Mouse (Mus musculus): Measurements from ENCODE around the gene Zfp710. TPM values are rescaled to one million over a fixed set of nuclear protein-coding genes. Genes with fewer than 3 reads are reported as not detected.
"Not testable (repeated sequence)": the region's sequence is repeated elsewhere in the genome, so short reads cannot be mapped to it uniquely, and the experiment has no call there.

Gene Zfp710
- polyA plus RNA-seq, 1 experiment, result 138 TPM

DNA sequence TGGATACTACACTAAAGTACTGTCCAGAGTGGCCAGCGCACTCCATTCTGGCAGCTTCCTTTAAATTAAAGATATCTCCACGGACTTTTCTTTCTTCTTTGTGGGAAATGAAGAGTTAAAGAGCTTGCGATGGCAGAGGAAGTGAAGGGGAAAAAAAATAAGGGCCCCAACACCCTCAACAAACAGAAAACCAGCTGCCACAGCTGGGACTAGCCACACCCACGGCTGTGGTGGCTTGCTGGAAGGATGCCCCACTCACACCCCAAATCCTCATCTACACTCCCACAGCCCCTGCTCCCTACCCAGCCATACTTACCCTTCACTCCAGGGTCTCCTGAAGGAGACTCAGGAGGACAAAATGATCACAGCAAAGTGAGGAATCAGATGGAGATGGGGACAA is 98.5 kb downstream of the Zfp710 start:
- TF ChIP-seq POLR2A (IDR thresholded peaks at IDR 0.05; ENCODE audit: borderline replicate concordance, low read depth, low read length), result no peak
- TF ChIP-seq CTCF (IDR thresholded peaks at IDR 0.05; ENCODE audit: low read depth, low read length), result no peak
- H3K27ac ChIP-seq (ENCODE audit: insufficient read depth, low read depth, low read length), result peak overlapping the region; percentile 26; the same call in 1 of the 2 replicates
- peaks cover 17% of the 10 kb centered on the region for H3K4me1 ChIP-seq (ENCODE audit: control insufficient read depth, insufficient read depth, low read length)
- no peak overlapping the region for H3K4me3 ChIP-seq (ENCODE audit: insufficient read depth, low read length)

DNA sequence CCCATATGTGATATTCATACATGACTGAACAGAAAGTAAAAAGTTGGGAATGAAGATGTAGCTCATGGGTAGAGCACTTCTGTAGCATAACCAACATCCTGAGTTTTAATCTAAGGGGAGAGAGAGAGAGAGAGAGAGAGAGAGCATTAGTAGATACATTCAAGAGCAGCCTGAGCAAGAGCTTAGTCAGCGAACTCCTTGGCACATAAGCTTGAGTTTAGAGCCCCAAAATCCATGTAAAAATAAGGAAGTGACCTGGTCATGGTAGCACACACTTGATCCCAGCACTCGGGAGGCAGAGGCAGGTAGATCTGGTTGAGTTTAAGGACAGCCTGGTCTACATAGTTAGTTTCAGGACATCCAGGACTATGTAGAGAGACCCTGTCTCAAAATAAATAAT is 99.1 kb downstream of the Zfp710 start:
- H3K4me3 ChIP-seq (ENCODE audit: insufficient read depth, low read length), result no peak overlapping the region
- peaks cover 17% of the 10 kb centered on the region for H3K4me1 ChIP-seq (ENCODE audit: control insufficient read depth, insufficient read depth, low read length)
- TF ChIP-seq CTCF (IDR thresholded peaks at IDR 0.05; ENCODE audit: low read depth, low read length) (no peak), POLR2A (IDR thresholded peaks at IDR 0.05; ENCODE audit: borderline replicate concordance, low read depth, low read length) (no peak)
- no peak overlapping the region for H3K27ac ChIP-seq (ENCODE audit: insufficient read depth, low read depth, low read length)

DNA sequence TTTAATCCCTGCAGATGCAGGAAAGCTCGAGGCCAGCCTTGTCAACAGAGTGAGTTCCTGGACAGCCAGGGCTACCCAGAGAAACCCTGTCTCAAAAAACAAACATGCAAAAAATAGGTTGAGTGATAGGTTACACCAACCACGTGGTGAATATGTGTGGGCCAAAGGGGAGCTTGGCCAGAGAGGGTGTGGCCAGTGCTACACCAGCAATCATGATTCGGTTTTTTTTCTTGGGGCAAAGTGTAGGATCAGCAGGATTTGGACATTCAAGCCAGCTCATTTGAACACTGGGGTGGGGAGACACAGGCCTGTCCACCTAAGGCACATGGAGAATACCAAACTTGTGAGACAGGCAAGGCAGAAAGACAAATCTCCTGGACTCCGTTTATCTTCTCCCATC is 104.7 kb downstream of the Zfp710 start:
- H3K4me1 ChIP-seq (ENCODE audit: control insufficient read depth, insufficient read depth, low read length), result peaks cover 13% of the 10 kb centered on the region
- H3K4me3 ChIP-seq (ENCODE audit: insufficient read depth, low read length), result no peak overlapping the region
- no peak for TF ChIP-seq CTCF (IDR thresholded peaks at IDR 0.05; ENCODE audit: low read depth, low read length)
- no peak for TF ChIP-seq POLR2A (IDR thresholded peaks at IDR 0.05; ENCODE audit: borderline replicate concordance, low read depth, low read length)
- H3K27ac ChIP-seq (ENCODE audit: insufficient read depth, low read depth, low read length), result no peak overlapping the region

DNA sequence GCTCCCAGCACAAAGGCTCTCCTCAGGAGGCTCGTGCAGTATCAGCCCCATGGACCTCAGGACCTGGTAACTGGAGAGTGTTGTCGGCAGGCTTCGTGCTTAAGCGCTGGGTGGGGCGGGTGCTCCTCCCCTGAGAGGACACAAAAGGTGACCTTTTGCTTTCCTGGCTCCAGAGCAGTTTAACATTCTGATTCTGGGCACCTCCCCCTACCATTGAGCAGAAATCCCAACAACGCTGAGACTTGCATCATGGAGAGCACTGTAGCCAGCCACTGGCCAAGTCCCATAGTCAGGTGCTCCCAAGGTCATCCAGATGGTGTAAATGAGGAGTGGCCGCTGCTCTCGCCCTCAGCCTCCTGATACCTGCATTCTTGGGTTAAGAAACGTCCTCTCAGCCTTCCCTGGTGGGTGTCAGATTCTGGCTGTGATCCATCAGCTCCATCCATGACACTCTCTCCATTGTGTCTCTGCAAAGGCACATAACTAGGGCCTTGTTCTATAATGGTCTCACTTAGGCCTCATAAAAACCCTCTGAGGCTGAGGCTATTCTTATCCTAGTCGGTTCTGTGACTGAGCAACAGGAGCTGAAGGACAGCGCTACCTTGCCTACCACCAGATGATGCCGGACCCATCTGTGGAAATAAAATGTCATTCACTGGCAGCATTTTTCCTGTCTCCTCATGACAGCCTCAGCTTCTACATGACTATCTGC is 105.9 kb downstream of the Zfp710 start:
- no peak for TF ChIP-seq POLR2A (IDR thresholded peaks at IDR 0.05; ENCODE audit: borderline replicate concordance, low read depth, low read length)
- no peak for TF ChIP-seq CTCF (IDR thresholded peaks at IDR 0.05; ENCODE audit: low read depth, low read length)
- Histone ChIP-seq H3K4me1 (ENCODE audit: control insufficient read depth, insufficient read depth, low read length) (peaks cover 13% of the 10 kb centered on the region), H3K27ac (ENCODE audit: insufficient read depth, low read depth, low read length) (no peak overlapping the region), H3K4me3 (ENCODE audit: insufficient read depth, low read length) (no peak overlapping the region)

DNA sequence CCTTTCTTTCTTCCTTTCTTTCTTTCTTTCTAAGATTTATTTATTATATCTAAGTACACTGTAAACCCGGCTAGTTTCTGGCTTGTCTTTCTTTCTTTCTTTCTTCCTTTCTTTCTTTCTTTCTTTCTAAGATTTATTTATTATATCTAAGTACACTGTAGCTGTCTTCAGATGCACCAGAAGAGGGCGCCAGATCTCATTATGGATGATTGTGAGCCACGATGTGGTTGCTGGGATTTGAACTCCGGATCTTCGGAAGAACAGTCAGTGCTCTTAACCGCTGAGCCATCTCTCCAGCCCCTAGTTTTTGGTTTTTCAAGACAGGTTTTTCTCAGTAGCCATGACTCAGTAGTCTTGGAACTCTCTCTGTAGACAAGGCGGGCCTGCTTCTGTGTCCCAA is 106.7 kb downstream of the Zfp710 start:
- peaks cover 11% of the 10 kb centered on the region for H3K4me1 ChIP-seq (ENCODE audit: control insufficient read depth, insufficient read depth, low read length)

DNA sequence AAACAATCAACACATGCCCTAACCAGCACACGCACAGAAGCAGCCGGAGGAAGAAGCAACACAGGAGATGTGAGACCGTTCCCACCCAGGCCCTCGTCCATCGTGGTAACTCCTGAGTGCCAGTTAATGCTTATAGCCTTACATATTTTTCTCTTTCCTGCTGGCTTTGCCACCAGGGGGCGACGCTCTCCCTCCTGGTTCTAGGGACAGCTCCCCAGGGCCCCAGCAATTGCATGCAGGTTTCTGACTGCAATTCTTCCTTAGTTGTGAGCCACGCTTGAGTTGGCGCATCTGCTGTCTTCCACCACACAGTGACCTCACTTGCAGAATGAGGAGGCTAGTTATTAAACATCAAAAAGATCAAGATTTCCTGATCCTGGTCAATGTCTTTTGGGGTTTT is 107.9 kb downstream of the Zfp710 start:
- Histone ChIP-seq H3K27ac (ENCODE audit: insufficient read depth, low read depth, low read length) (no peak overlapping the region), H3K4me1 (ENCODE audit: control insufficient read depth, insufficient read depth, low read length) (peaks cover 8% of the 10 kb centered on the region; the same call in 1 of the 2 replicates), H3K4me3 (ENCODE audit: insufficient read depth, low read length) (no peak overlapping the region)
- no peak for TF ChIP-seq POLR2A (IDR thresholded peaks at IDR 0.05; ENCODE audit: borderline replicate concordance, low read depth, low read length)
- TF ChIP-seq CTCF (IDR thresholded peaks at IDR 0.05; ENCODE audit: low read depth, low read length), result peak; percentile 62

More for the DNA sequence above, 106.7 kb downstream of the Zfp710 start:
- H3K27ac ChIP-seq (ENCODE audit: insufficient read depth, low read depth, low read length); H3K4me3 ChIP-seq (ENCODE audit: insufficient read depth, low read length): not testable (repeated sequence)

DNA sequence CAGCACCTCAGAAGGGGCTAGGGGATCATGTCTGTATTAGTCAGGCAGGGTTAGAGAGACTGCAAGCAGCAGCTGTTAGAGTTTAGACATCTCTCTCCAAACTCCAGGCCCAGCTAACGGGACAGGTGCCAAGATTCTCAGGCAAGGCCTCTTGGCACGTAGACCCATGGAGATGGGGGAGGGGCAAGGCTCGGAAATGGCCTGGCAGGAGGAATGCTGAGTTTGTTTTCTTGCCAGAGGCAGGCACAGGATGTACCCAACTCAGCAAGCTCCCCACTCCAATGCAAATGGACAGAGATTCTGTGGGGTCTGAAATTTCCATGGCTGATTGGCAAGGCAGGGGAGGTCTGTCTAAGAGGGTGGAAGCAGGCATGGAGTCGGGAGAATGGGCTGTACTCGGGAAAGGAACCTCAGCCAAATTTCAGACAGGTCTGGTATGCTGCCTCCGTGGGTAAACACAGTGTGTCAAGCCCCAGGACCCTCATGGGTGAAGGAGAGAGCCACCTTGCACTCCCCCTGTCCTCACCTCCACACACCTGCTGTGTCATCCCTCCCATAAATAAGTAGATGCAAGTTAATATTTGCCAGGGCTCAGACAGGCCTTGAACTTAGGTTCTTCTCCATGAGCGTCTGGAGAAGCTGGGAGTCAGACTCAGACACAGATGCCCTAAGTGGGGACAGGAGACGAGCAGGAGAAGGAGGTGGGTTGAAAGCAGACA is 110.0 kb downstream of the Zfp710 start:
- Histone ChIP-seq H3K27ac (ENCODE audit: insufficient read depth, low read depth, low read length) (no peak overlapping the region), H3K4me3 (ENCODE audit: insufficient read depth, low read length) (no peak overlapping the region), H3K4me1 (ENCODE audit: control insufficient read depth, insufficient read depth, low read length) (peaks cover 3% of the 10 kb centered on the region; the same call in 1 of the 2 replicates)
- no peak for TF ChIP-seq CTCF (IDR thresholded peaks at IDR 0.05; ENCODE audit: low read depth, low read length)
- TF ChIP-seq POLR2A (IDR thresholded peaks at IDR 0.05; ENCODE audit: borderline replicate concordance, low read depth, low read length), result no peak

DNA sequence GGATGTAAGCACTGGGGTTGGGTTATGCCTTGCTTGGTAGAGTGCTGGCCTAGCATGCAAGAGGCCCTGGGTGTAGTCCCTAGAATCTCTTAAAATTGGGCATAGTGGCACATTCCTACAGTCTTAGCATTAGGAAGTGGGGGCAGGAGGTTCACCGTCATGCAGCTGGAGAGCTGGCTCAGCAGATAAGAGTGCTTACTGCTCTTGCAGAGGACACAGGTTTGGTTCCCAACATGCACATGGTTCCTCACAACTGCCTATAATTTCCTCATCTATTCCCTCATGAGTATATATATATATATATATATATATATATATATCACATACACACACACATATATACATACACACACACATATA is 110.5 kb downstream of the Zfp710 start:
- Histone ChIP-seq H3K4me3 (ENCODE audit: insufficient read depth, low read length) (no peak overlapping the region), H3K27ac (ENCODE audit: insufficient read depth, low read depth, low read length) (no peak overlapping the region)
- TF ChIP-seq POLR2A (IDR thresholded peaks at IDR 0.05; ENCODE audit: borderline replicate concordance, low read depth, low read length), result no peak
- TF ChIP-seq CTCF (IDR thresholded peaks at IDR 0.05; ENCODE audit: low read depth, low read length), result no peak

DNA sequence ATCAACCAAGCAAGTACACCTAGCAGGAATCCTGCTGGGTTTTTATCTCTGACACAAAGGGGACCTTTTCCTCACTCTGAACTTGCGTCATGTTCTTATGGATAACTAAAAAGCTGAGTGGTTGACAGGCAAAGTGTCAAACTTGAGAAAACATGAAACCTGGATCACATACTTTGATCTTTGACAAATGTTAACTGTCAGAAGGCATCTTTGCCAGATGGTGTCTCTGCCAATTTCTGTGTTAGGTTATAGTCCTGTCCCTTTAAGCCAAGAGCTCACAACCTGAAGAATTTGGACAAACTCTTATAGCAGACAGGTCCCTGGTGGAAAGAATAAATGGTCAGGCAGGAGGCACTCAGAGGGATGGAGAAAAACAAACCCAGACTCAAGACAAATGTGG is 113.8 kb downstream of the Zfp710 start:
- no peak overlapping the region for H3K27ac ChIP-seq (ENCODE audit: insufficient read depth, low read depth, low read length)
- H3K4me3 ChIP-seq (ENCODE audit: insufficient read depth, low read length), result no peak overlapping the region
- TF ChIP-seq POLR2A (IDR thresholded peaks at IDR 0.05; ENCODE audit: borderline replicate concordance, low read depth, low read length), result no peak
- TF ChIP-seq CTCF (IDR thresholded peaks at IDR 0.05; ENCODE audit: low read depth, low read length), result no peak
- H3K4me1 ChIP-seq (ENCODE audit: control insufficient read depth, insufficient read depth, low read length), result peaks cover 8% of the 10 kb centered on the region

More for the DNA sequence above, 110.5 kb downstream of the Zfp710 start:
- H3K4me1 ChIP-seq (ENCODE audit: control insufficient read depth, insufficient read depth, low read length), result peaks cover 4% of the 10 kb centered on the region; the same call in 1 of the 2 replicates

DNA sequence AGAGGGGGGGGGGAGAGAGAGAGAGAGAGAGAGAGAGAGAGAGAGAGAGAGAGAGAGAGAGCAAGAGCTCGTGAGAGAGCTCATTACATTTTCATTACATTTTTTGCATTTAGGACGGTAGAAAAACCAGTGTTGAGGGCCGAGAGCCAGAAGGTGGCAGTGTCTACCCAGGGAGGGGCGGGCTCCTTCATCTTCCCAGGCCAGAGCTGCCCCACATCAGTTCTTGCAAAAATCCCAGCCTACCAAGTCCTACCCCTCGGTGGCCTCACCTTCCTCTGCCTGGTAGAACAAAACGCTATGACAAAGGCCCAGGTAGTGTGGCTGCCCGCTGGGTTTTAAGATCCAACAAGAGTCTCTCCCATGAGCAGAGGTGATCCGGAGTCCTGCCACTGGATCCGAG is 116.2 kb downstream of the Zfp710 start:
- no peak overlapping the region for H3K27ac ChIP-seq (ENCODE audit: insufficient read depth, low read depth, low read length)
- no peak overlapping the region for H3K4me3 ChIP-seq (ENCODE audit: insufficient read depth, low read length)
- TF ChIP-seq POLR2A (IDR thresholded peaks at IDR 0.05; ENCODE audit: borderline replicate concordance, low read depth, low read length) (no peak), CTCF (IDR thresholded peaks at IDR 0.05; ENCODE audit: low read depth, low read length) (peak; percentile 89)
- peaks cover 15% of the 10 kb centered on the region for H3K4me1 ChIP-seq (ENCODE audit: control insufficient read depth, insufficient read depth, low read length)

Other genes starting within 250 kb of the Zfp710 start
- not detected in 2 replicates for gene Mesp1, start 231.0 kb upstream of the Zfp710 start, polyA plus RNA-seq (2012; ENCODE audit: insufficient read depth, insufficient read length, missing spikeins)
- gene Mesp2, start 214.1 kb upstream of the Zfp710 start, polyA plus RNA-seq (2012; ENCODE audit: insufficient read depth, insufficient read length, missing spikeins), result not detected in 2 replicates
- 120 and 145 TPM in 2 replicates for gene Anpep, start 163.8 kb upstream of the Zfp710 start, polyA plus RNA-seq (2012; ENCODE audit: insufficient read depth, insufficient read length, missing spikeins)
- 13.7 and 18.6 TPM in 2 replicates for gene Ap3s2, start 104.2 kb upstream of the Zfp710 start, polyA plus RNA-seq (2012; ENCODE audit: insufficient read depth, insufficient read length, missing spikeins)
- 9.7 and 10.2 TPM in 2 replicates for gene Arpin, start 89.5 kb upstream of the Zfp710 start, polyA plus RNA-seq (2012; ENCODE audit: insufficient read depth, insufficient read length, missing spikeins)
- 48.6 and 55.9 TPM in 2 replicates for gene Idh2, start 90.6 kb downstream of the Zfp710 start, polyA plus RNA-seq (2012; ENCODE audit: insufficient read depth, insufficient read length, missing spikeins)
- 11.1 and 13.5 TPM in 2 replicates for gene Sema4b, start 162.0 kb downstream of the Zfp710 start, polyA plus RNA-seq (2012; ENCODE audit: insufficient read depth, insufficient read length, missing spikeins)
- gene Cib1, start 208.0 kb downstream of the Zfp710 start, polyA plus RNA-seq (2012; ENCODE audit: insufficient read depth, insufficient read length, missing spikeins), result 69.3 and 76.2 TPM in 2 replicates
- gene Gdpgp1, start 208.1 kb downstream of the Zfp710 start, polyA plus RNA-seq (2012; ENCODE audit: insufficient read depth, insufficient read length, missing spikeins), result 3.1 and 3.5 TPM in 2 replicates
- not detected in 2 replicates for gene Ttll13, start 221.6 kb downstream of the Zfp710 start, polyA plus RNA-seq (2012; ENCODE audit: insufficient read depth, insufficient read length, missing spikeins)
- 23.2 and 24.0 TPM in 2 replicates for gene Ngrn, start 236.4 kb downstream of the Zfp710 start, polyA plus RNA-seq (2012; ENCODE audit: insufficient read depth, insufficient read length, missing spikeins)
- 12.9 and 13.5 TPM in 2 replicates for gene Vps33b, start 244.8 kb downstream of the Zfp710 start, polyA plus RNA-seq (2012; ENCODE audit: insufficient read depth, insufficient read length, missing spikeins)

Data from bone marrow macrophage, adult 2 months (primary cell).